Mouse (Mus musculus): ENCODE measurements at regions not wholly inside any gene's neighbourhood (a gene's known extent, or its start where the extent isn't known, plus 50 kb on each side); places are given as distances from the start of the nearest gene placed in this dataset.
"Not testable (repeated sequence)": the region's sequence is repeated elsewhere in the genome, so short reads cannot be mapped to it uniquely, and the experiment has no call there.

DNA sequence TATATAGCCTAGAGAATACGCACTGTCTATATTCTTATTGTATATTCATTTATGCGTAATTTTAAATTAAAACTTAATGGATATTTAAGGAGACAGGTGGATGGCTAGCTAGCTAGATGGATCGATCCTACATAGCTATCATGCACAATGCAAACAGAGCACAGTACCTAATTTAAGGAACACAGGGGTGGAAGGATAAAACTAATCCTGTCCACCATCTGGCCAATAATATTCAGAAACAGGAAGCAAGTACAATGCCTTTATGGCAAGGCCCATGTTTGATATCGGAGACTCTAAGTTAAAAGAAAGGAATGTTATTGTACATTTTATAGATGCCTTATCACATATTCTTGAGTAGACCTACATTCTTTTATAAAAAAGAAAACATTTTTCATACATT is 396.4 kb downstream of the Med10 start:
- no peak for DNase-seq (ENCODE audit: low read depth, low spot score)

DNA sequence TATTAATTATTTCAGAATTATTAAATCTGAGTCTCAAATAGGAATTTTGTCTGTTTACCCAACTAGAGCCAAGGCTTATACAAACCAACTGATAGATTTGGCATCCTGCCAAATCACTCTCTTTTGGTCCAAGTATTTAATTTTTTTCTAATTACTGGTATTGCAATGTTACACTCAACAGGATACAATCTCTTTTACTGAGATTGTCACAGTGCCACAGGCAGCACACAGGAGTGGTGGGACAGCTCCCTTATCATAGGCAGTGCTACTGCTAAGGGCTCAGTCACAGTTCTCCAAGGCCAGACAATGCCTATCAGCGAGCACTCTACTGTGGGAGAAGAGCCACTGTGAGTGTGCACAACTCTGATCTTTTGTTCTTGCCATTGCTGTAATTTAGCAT is 396.9 kb downstream of the Med10 start:
- DNase-seq (ENCODE audit: low read depth, low spot score) = no peak

DNA sequence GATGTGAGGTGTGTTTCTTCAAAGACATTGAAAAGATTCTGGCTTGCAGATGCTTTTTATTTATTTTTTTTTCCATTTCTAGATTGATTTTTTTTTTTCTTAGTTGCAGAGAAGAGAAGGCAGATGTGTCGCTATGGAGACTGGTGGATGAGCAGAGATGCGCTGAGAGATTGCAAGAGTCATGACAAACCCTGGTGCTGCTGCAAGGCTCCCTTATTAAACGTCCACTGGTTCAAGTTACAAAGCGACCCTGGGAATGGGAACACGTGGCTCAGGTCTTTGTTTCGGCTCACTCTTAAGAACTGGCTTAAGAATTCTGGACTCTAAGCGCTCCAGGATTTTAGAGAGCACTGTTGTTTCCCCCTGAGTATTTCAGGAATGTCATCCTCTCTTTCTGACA is 403.1 kb downstream of the Med10 start:
- no peak for DNase-seq (ENCODE audit: low read depth, low spot score)

DNA sequence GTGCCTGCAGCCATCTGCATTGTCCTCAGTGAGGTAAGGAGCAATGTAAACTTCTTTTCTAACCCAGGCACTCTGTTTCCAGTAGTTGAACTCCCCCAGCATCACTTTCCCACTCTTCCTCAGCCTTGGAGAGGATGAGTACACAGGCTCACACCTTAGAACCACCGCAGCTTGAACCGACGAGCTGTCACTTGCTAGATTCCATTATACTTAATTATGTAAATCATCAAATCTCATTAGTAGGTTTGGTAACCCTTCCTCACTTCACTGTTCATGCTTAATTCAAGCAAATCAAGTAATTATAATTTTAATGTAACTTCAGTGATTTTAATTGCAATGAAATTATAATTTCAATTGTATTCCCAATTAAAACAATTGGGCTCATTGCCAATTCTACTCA is 408.0 kb downstream of the Med10 start:
- no peak for DNase-seq (ENCODE audit: low read depth, low spot score)

DNA sequence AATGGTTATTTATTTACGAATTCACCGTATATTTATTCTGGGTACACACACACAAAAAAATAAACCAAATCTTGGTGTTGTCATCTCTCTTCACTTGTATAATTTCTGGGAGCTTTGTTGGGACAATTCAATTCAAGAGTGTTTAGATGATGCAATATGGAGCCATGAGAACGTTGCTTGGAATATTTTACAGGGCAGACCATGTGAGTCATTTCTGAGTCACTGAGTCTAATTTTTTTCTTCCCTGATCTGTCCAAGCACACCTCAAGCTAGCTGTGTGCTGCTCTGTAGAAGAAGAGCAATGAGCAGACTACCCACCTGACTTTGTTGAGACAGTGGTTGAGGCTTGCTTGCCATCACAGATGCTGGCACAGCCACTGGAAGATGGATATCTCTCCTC is 410.8 kb downstream of the Med10 start:
- DNase-seq (ENCODE audit: low read depth, low spot score) = no peak

DNA sequence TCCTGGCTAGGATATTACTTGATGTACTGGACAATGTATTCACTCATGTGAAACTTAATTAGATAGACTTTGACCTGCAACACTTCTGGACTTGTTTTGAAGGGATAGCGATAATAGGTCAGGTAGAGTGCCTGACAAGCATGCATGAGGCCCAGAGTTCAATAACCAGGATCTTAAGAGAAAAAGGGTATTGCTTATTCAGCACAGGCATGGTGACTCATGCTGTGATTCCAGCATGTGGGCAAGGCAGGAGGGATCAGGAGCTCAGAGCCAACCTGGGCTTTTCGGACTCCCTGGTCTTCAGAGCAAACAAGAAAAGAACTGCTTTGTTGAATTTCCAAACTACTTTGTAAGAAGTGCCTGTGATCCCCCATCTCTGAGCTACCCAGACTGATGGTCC is 411.4 kb downstream of the Med10 start:
- DNase-seq (ENCODE audit: low read depth, low spot score) = no peak

DNA sequence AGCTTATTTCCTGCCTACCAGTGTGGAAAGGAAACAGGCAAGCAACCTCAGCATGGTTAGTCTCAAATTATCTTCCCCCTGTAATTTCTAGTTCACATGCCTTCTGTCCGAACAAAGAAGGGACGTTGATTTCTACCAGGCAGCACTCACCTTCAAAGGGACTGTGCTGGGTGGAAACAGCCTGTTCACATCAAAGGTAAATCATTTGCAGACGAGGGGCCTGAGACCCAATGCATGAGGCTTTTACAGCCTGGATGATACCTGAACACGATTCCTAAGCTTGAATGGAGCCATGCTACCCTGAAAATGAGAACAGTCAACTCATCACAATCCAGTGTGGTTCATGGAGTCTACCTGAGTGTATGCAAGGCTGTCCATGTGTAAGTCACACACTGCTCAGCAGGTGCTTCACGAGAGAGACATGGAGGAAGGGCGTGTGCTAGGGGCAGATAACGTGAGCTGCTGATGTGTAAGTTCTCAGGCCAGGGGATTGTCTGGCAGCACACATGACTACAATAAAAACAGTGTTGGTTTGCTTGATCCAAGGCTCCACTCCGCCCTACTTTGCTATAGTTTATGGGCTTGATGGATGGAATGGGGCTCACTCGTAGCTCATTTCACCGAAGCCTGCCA is 411.9 kb downstream of the Med10 start:
- no peak for DNase-seq (ENCODE audit: low read depth, low spot score)

DNA sequence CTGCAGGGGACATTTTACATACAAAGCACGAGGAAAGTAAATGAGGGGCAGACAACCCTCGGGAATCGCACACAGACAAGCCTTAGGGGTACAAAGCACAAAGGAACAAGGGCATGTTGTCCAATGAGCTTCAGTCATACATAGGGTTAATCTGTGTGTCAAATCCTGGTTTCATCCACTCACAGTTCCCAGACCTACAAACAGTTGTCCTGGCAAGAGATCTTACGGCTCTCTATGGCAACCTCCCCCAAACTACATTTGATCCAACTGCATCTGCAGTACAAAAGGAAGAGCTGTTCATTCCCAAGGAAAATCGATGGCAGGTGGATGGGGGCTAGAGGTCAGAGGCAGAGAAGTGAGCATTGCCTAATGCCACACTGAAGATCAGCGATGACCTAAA is 413.9 kb downstream of the Med10 start:
- DNase-seq (ENCODE audit: low read depth, low spot score) = no peak

DNA sequence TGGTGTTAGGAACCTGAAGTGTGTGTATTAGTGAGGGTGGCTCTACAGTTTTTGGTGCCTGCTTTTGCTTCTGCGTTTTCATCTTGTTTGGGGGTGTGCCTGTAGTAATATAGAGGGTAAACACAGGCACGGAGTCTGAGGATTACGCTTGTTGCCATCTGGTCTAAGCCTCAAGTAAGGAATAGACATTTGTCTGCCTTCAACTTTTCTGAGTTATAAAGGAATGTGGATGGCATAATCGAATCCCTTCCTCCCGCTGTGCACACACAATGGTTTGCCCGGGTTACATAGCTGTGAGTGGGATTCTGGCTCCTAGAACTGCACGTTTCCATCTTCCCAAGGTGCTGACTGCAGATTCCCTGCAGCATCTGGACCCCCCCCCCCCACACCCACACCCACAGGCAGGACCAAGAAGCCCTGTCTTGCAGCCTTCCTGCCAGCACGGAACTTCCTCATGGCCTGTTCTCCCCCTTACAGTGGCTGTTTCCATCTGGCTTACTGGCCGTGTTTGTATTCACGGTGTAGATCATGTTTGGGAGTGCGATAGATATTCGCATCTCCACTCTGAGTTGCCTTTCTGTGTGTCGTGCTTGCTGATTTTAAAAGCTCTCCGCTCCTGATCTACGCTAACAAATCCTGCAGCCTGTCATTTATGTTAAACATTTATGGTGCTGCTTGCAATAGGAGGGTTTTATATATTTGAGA is 415.4 kb downstream of the Med10 start:
- no peak for DNase-seq (ENCODE audit: low read depth, low spot score)

DNA sequence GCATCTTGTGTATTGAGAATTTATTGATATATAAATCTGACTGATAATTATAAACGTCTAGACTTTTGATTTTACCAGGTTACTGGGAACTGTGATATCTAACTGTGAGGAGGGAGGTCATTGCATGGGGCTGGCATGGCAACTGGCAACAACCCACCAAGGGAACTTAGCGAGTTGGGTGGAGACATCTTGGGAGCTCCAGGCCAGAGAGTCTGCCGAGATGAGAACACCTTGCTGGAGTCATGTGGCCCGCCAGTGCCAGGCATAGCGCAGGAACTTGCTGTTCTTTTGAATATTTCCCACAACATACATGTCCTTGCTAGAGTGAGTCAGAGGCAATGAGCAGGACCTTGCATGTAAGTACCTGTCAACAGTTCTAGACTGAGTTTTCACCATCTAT is 413.9 kb downstream of the Ice1 start:
- DNase-seq (ENCODE audit: low read depth, low spot score) = no peak

DNA sequence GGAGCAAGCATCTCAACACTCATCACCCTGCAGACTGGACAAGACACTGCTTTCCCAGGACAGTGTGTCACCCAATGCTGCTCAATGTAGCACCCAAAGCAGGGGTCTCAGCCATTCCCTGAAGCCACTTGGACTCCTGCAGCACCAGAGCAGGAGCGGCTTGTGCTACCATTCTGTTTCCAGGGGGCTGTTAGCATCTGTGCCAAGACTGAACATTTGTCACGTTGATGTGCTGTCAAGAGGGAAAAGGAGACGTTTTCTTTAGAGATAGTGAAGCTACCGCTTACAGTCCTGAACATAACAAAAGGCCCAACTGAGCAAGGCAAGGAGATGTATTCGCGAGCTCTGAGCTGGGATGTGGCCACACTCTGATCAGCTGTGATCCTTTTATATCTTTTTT is 410.3 kb downstream of the Ice1 start:
- DNase-seq (ENCODE audit: low read depth, low spot score) = no peak

DNA sequence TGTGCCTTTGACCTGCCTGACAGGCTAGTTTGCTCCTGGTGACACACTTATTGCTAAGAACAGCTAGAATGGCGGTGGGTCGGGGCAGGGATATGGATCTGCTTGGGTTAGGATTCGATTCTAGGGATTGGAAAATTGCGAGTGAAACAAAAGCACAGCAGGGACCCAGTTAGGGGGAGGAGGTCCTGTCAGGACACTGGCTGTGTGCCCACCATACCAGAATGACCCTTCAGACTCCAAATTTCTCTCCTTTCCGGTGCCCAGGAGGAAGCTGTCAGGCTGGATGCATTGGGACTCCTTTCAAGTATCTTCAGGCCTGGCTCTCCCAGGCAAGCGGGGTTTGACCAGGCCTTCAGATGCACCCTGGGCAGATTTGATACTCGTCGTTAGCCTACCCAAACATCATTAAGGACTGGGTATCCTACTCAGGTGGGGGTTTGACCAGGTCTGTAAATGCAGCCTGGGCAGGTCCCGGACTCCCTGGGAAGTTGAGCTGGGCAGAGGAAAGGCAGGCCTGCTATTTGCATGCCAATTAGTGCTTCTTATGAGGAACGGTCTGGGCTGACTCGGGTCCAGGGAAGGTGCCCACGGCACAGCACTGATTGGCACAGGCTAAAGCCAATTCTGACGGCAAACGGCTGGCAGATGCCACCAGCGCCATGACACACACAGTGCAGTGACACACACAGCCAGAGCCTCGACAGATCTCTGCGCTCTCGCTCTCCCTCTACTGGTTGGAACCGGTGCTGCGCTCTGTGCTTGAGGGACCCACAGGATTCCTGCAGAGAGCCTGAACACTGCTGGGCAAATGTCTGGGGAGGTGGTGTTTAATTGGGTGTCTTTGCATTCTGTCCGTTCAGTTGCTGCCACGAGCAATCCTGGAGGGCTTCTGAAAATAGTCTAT is 403.3 kb downstream of the Ice1 start:
- DNase-seq (ENCODE audit: low read depth, low spot score) = peak; percentile 1

DNA sequence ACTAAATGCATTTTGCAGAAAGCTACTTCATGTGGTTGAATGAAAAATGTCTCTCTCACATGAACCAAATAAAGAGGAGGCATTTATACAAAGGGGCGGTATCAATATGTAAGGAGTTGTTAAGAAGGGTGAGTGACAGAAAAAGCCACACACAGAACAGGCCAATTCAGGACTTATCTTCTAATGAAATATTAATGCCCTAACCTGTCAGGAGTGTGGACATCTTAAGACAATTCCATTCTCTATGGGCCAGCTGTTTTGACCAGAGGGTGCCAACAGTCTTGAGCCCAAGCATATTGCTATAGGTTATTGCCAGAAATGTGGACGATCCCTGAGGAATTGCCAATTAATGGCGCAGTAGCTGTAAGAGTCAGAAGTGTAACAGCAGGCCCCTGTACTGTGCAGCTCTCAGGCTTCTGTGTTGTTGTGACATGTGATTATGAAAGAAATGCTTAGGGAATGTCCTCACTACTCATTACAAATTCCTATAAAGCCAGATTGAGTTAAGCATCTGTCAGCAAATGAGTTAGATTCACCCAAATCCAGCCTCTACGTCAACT is 393.8 kb downstream of the Ice1 start:
- no peak for DNase-seq (ENCODE audit: low read depth, low spot score)

DNA sequence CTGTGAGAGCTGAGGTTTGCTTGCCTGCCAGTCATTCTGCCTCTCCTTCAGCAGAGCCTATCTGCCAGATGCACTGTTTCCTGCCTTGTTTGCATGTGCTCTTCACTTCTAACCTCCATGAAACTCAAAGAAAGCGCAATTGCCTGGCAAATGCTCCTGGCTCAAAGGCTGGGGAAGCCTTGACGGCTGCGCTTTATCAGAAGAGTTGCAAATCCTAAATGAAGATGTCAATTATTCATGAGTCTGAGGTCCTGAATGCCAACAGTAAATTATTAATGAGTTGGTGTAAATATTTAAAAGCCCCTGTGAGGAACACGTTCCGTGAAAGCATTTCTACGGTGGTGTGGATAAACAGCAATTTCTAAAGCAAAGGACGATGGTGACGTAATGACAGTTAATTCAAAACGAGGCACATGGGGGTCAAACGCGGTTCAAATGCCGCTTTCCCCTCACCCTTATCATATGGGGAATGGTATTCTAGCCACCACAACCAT is 377.4 kb downstream of the Ice1 start:
- no peak for DNase-seq (ENCODE audit: low read depth, low spot score)

DNA sequence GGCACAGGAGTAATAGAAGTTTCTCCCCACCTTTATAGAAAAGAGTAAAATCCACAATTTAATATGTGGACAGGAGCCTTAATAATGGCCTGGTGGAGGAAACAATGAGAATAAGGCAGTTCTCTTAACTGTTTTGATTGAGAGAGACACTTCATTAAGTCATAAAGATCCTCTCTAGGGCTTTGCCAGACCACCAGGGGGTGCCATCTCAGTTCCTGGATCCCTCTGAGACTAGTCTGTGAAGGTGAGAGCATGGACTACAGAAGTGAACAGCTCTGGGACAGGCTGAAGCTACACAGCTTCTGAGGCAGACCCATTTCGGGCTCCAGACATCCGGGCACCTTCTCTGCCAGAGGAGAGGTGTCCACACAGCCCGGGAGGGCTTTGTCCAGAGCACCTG is 373.8 kb downstream of the Ice1 start:
- no peak for DNase-seq (ENCODE audit: low read depth, low spot score)

DNA sequence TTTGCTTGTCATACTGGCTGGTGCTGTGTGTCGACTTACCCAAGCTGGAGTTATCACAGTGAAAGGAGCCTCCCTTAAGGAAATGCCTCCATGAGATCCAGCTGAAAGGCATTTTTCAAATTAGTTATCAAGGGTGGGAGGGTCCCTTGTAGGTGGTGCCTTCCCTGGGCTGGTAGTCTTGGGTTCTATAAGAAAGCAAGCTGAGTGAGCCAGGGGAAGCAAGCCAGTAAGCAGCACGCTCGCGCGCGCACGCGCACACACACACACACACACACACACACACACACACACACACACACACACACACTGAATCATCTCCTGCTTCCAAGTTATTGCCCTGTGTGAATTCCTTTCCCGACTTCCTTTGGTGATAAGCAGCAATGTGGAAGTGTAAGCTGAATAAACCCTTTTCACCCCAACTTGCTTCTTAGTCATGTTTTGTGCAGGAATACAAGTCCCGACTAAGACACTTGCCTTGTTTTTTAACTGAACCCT is 360.5 kb downstream of the Ice1 start:
- DNase-seq (ENCODE audit: low read depth, low spot score) = not testable (repeated sequence)

DNA sequence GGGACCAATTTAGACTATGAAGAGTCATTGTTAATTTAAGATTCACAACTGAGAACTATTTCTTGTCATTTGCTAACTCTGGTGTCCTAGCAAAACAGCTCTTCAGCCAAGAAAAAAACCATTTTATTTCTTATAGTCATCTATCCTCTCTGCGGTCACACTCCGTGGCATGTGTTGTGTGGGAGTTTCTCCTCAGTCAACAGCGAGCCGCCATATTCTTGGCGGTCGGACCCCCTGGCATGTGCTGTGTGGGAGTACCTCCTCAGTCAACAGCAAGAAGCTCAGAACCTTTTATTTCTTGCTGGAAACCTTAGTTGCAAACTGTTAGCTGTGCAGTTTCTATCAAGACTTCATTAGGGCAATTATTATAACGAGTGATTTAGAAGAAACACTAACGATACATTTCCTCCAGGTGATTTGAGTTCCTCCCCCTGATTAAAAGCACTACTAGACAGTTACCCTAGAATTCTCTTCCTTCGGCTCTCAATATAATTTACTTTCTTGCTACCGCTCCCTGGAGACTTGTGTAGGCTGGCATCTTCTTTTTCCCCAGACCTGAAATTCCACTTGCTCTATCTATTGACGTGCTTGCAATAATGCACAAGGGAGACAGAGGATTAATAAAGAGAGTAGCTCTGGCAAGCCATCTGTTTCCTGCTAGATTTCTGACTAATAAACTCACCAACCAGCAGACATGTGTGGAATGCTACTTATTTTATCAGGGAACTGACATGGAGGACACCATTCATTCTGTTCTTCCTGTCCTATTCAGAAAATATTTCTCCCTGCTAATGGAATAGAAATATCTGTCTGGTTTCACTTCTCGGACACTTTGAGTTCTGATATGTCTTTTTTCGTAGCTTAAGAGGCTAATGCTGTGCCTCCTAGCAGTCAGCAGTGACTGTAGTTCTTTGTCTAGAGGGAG is 359.5 kb downstream of the Ice1 start:
- no peak for DNase-seq (ENCODE audit: low read depth, low spot score)

DNA sequence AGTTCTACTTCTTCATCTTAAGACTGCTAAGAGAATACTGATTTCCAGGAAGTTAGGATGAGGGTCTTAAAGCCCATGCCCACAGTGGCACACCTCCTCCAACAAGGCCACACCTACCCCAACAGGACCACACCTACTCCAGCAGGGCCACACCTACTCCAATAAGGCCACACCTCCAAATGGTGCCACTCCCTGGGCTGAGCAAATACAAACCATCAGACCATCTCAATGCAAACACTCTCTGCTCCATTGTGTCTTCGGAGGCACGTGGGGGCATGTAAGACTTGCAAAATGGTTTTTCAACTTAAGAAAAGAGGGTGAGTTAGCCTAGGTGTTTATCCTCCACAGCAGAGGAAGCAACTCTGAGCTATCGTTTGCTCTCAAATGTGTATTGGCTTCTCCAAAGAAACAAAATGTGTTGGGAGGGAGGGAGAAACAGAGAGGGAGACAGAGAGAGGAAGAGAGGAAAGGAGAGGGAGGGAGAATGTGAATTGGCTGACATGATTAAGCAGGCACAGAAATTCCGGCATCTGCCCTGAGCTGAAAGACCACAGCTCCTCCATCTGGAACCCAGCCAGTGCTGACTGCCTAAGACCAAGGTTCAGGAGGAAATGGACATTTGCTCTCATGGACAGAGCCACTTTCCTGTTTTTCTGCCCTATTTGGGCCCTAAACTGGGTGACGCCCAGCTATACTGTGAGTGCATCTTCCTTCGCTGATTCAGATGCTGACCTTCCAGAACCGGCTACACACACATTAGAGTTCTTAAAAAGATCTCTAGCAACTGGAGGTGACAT is 356.2 kb downstream of the Ice1 start:
- DNase-seq (ENCODE audit: low read depth, low spot score) = no peak

DNA sequence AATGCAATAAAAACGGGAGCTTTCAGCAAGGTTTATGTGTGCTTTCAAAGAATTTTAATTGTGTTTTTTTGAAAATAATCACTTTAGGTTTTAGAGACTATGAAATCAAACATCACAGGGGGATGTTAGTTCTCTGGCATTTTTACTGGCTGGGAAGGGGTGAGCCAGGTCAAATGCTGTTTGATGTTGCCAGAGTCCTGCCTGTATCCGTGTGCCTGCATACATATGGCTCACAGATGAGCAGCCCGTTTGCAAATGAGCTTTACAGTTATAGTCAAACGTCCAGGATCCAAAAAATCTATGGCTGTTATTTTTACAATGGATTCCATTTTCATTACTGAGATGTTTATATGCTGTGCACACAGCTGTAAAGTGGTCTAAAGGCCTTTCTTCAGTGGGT is 354.7 kb downstream of the Ice1 start:
- no peak for DNase-seq (ENCODE audit: low read depth, low spot score)

DNA sequence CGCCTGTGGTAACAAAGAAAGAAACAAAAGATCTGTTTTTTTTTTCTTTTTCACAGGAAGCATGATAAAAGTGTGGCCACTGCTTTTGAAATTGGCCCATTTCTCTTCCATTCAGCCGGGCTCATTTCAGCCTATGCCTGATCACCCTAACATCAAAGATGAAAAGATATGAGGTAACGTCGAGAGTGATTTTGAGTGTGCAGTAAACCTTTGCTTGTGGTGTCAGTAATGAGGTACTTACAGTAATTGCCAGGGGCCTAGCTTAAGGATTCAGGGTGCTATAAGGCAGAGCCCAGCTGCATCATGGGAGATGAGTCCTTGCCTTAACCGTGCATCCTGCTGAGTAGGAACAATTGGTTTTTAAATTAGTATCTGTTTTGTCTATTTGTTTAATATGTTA is 354.2 kb downstream of the Ice1 start:
- DNase-seq (ENCODE audit: low read depth, low spot score) = no peak
